In genomic region chr6:51302240-51302639, GRCm38 (mm10) we compare ENCODE assay signal across 30 mouse cellular contexts.
"Had no signal": no experiment of that assay in that cellular context is flagged by ENCODE, and none has a peak within 500 bp of the region (broad histone marks: within the 10 kb centered on the region; RNA-seq: fewer than 3 reads in every experiment).

No protein-coding gene starts in this region.

- H3K4me1 ChIP-seq: limb, embryonic 10.5 days; limb, embryonic 12.5 days; limb, embryonic 15.5 days; lung, embryonic 15.5 days; megakaryocyte, embryonic 14.5 days; midbrain, embryonic 10.5 days; midbrain, embryonic 12.5 days; midbrain, embryonic 13.5 days; midbrain, embryonic 15.5 days; neural tube, embryonic 12.5 days; neural tube, embryonic 13.5 days had no signal

- ATAC-seq: lung, postnatal 0 days; midbrain, embryonic 13.5 days; midbrain, embryonic 15.5 days; midbrain, embryonic 16.5 days had no signal

- H3K27me3 ChIP-seq: limb, embryonic 12.5 days; limb, embryonic 13.5 days; limb, embryonic 15.5 days; liver, embryonic 13.5 days; liver, embryonic 15.5 days; lung, embryonic 15.5 days; midbrain, embryonic 12.5 days; midbrain, embryonic 13.5 days; midbrain, embryonic 15.5 days; neural tube, embryonic 12.5 days; neural tube, embryonic 13.5 days had no signal

- H3K4me3 ChIP-seq: left cerebral cortex, adult 2 months; limb, embryonic 10.5 days; limb, embryonic 12.5 days; limb, embryonic 13.5 days; limb, embryonic 15.5 days; liver, embryonic 13.5 days; liver, embryonic 15.5 days; lung, embryonic 15.5 days; megakaryocyte, embryonic 14.5 days; midbrain, embryonic 10.5 days; midbrain, embryonic 12.5 days; midbrain, embryonic 13.5 days; midbrain, embryonic 15.5 days; myocyte; neural tube, embryonic 12.5 days; neural tube, embryonic 13.5 days had no signal

- H3K9ac ChIP-seq: limb, embryonic 12.5 days; limb, embryonic 13.5 days; limb, embryonic 15.5 days; liver, embryonic 13.5 days; liver, embryonic 14.5 days; liver, embryonic 15.5 days; lung, embryonic 14.5 days; lung, embryonic 15.5 days; midbrain, embryonic 12.5 days; midbrain, embryonic 13.5 days; midbrain, embryonic 15.5 days; neural tube, embryonic 12.5 days; neural tube, embryonic 13.5 days had no signal

- H3K27ac ChIP-seq: left cerebral cortex, adult 2 months; limb, embryonic 10.5 days; limb, embryonic 12.5 days; limb, embryonic 13.5 days; limb, embryonic 15.5 days; liver, embryonic 13.5 days; liver, embryonic 14.5 days; liver, embryonic 15.5 days; lung, embryonic 15.5 days; macrophage; midbrain, embryonic 10.5 days; midbrain, embryonic 12.5 days; midbrain, embryonic 13.5 days; midbrain, embryonic 15.5 days; neural tube, embryonic 12.5 days; neural tube, embryonic 13.5 days had no signal

- H3K36me3 ChIP-seq: limb, embryonic 10.5 days; limb, embryonic 12.5 days; limb, embryonic 13.5 days; limb, embryonic 15.5 days; liver, embryonic 13.5 days; liver, embryonic 15.5 days; lung, embryonic 15.5 days; midbrain, embryonic 10.5 days; midbrain, embryonic 12.5 days; midbrain, embryonic 13.5 days; midbrain, embryonic 15.5 days; neural tube, embryonic 12.5 days; neural tube, embryonic 13.5 days had no signal

- DNase-seq: left cerebral cortex, postnatal 4 days; lung, adult 18-20 months; lung, adult 2 months; lung, embryonic 14.5 days; lung, postnatal 10 days; lung, postnatal 14 days; lung, postnatal 36 days; lung, postnatal 4 days; midbrain, embryonic 14.5 days had no signal

- H3K4me2 ChIP-seq: limb, embryonic 12.5 days; limb, embryonic 13.5 days; limb, embryonic 15.5 days; liver, embryonic 13.5 days; liver, embryonic 15.5 days; lung, embryonic 14.5 days; lung, embryonic 15.5 days; midbrain, embryonic 11.5 days; midbrain, embryonic 12.5 days; midbrain, embryonic 13.5 days; midbrain, embryonic 15.5 days; neural tube, embryonic 12.5 days; neural tube, embryonic 13.5 days had no signal

- H3K9me3 ChIP-seq: limb, embryonic 10.5 days; limb, embryonic 15.5 days; liver, embryonic 13.5 days; liver, embryonic 15.5 days; lung, embryonic 15.5 days; midbrain, embryonic 10.5 days; midbrain, embryonic 15.5 days; neural tube, embryonic 12.5 days; neural tube, embryonic 13.5 days had no signal
